Comparison of ENCODE assay signal across 8 mouse cellular contexts in genomic region chr15:80462106-80462505, GRCm38 (mm10).
A peak's percentile ranks its signal among the peaks of the same experiment; 100 is the strongest.
DNase-seq lines count a peak whose midpoint lies in the region; ATAC-seq lines count a peak whose summit lies in the region.

No protein-coding gene starts in this region.

- no peaks in the 10 kb centered on the region for H3K9me3 ChIP-seq in hindbrain, embryonic 16.5 days (ENCODE audit: control insufficient read depth, low read length)

- peak; percentile 40 for DNase-seq in adrenal gland, postnatal 10 days
- no peak for DNase-seq in adrenal gland, adult 18-20 months (ENCODE audit: low spot score in 2 of 2)
- peak; percentile 33 for DNase-seq in lung, postnatal 14 days
- DNase-seq in thymus, postnatal 0 days (ENCODE audit: low spot score) = peak; percentile 59
- no peak for DNase-seq in ovary, adult 18-20 months (ENCODE audit: low spot score)
- no peak for DNase-seq in left cerebral cortex, adult 18-20 months (ENCODE audit: low spot score in 2 of 2)

- no peaks in the 10 kb centered on the region for H3K36me3 ChIP-seq in hindbrain, embryonic 16.5 days (ENCODE audit: control insufficient read depth, insufficient read depth, low read length)

- whole genome bisulfite sequencing in hindbrain, embryonic 16.5 days = 5% methylated on average over 9 of the region's 9 CpGs

- H3K4me2 ChIP-seq in hindbrain, embryonic 16.5 days (ENCODE audit: low read length) = peak overlapping the region; percentile 20; the same call in 1 of the 2 replicates

- H3K9ac ChIP-seq in hindbrain, embryonic 16.5 days (ENCODE audit: low read depth, low read length) = no peak overlapping the region

- H3K4me3 ChIP-seq in hindbrain, embryonic 16.5 days (ENCODE audit: low read length) = no peak overlapping the region

- H3K4me1 ChIP-seq in hindbrain, embryonic 16.5 days (ENCODE audit: control insufficient read depth, insufficient read depth, low read depth, low read length) = peaks cover 5% of the 10 kb centered on the region; the same call in 1 of the 2 replicates

- ATAC-seq in common myeloid progenitor, adult 5-6 weeks (replicated peaks; ENCODE audit: low read depth, poor library complexity, severe bottlenecking) = peak; percentile 62
- peak; percentile 30; the same call in 1 of the 2 replicates for ATAC-seq in hindbrain, embryonic 16.5 days

- H3K27me3 ChIP-seq in hindbrain, embryonic 16.5 days (replicated peaks; ENCODE audit: control insufficient read depth, insufficient read depth, low read length) = no peaks in the 10 kb centered on the region

- H3K27ac ChIP-seq in hindbrain, embryonic 16.5 days (ENCODE audit: low read depth, low read length) = no peak overlapping the region

Comparison
In these comparisons a context has a peak if more than half of its experiments do, and no peak if none do; other contexts are left out.
1. DNase-seq: peak in adrenal gland, postnatal 10 days (single experiment), lung, postnatal 14 days (single experiment) and thymus, postnatal 0 days (single experiment); none in adrenal gland, adult 18-20 months (0 of 2), ovary, adult 18-20 months (single experiment) and left cerebral cortex, adult 18-20 months (0 of 2).